Mouse (Mus musculus): ENCODE results near the gene Hormad1. TPM values are rescaled to one million over a fixed set of nuclear protein-coding genes. Genes with fewer than 3 reads are reported as not detected.
A peak's percentile ranks its signal among the peaks of the same experiment; 100 is the strongest.

Gene Hormad1
- not detected in 2 replicates for polyA plus RNA-seq (2015; fragmentation: Nextera tagmentation; extraction: Ambion mirVana)

DNA sequence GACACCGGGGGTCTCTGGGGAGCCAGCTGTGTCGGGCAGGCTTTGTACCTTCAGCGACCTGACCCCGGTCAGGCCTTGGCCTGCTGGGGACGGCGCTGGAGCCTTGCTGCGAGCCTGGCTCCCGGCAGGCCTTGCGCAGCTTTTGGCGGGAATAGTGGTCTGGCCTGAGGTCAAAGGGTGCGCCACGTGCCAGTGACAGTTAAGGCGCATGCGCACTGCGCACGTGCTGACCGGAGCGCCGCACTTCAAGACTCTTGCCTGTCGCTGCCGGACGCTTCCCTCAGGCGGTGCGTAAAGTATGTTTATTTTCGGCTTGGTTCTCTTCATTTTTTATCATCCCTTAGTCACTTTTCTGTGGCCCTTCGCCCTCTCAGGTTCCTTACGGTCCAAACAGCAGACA lies at the start of gene Hormad1:
Gene Hormad1, plus strand, starts transcription at position 241 of the 400 bp plus-strand sequence.
- H3K36me3 ChIP-seq: no peaks in the 10 kb centered on the region
- no peak within 1 kb of the TSS for H3K4me3 ChIP-seq (replicated peaks)
- no peaks in the 10 kb centered on the region for H3K4me1 ChIP-seq
- no peaks in the 10 kb centered on the region for H3K9me3 ChIP-seq (replicated peaks)
- no peak within 1 kb of the TSS for H3K27ac ChIP-seq
- no peaks in the 10 kb centered on the region for H3K27me3 ChIP-seq
- H3K4me2 ChIP-seq: no peak within 1 kb of the TSS
- H3K9ac ChIP-seq: no peak within 1 kb of the TSS
- no peak for ATAC-seq (replicated peaks; ENCODE audit: low FRiP score)
- WGBS: 90% methylated on average over 27 of the region's 27 CpGs

GRCm38 (mm10) chr3:95511611-95512180 lies 47.8 kb upstream of the Hormad1 start:
- 71% methylated on average over 9 of the region's 9 CpGs for WGBS
- no peak for ATAC-seq (replicated peaks; ENCODE audit: low FRiP score)
- H3K9me3 ChIP-seq (replicated peaks): no peaks in the 10 kb centered on the region

DNA sequence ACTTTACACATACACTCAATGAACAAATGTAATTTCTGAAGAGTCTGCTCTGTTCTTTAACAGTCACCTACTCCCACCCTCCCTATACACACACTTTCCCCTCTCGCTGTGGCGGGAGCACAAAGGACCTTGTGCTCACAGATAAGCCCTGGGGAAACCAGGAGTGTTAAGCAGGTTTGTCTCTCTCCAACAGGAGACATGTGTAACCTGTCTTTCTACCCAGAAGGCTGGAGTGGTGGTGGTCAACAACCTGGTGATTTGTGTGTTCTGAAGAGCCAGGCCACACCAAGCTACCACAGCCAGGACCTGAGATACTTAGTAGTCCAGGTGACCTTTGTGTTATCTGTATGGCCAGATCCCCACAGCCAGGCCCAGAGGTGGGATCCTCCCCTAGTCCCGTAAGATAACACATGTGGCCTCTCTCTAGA lies 42.8 kb upstream of the Hormad1 start:
- Histone ChIP-seq H3K36me3 (no peaks in the 10 kb centered on the region), H3K9me3 (replicated peaks) (no peaks in the 10 kb centered on the region), H3K4me3 (replicated peaks) (no peak overlapping the region), H3K4me1 (peaks cover 4% of the 10 kb centered on the region; the same call in 1 of the 2 replicates), H3K27ac (no peak overlapping the region), H3K4me2 (no peak overlapping the region), H3K27me3 (no peaks in the 10 kb centered on the region), H3K9ac (no peak overlapping the region)
- WGBS: 84% methylated on average over 3 of the region's 3 CpGs
- no peak; the same call in 1 of the 2 replicates for ATAC-seq (replicated peaks; ENCODE audit: low FRiP score)

More at GRCm38 (mm10) chr3:95511611-95512180, 47.8 kb upstream of the Hormad1 start:
- Histone ChIP-seq H3K9ac (no peak overlapping the region), H3K27ac (no peak overlapping the region), H3K27me3 (no peaks in the 10 kb centered on the region), H3K4me3 (replicated peaks) (no peak overlapping the region), H3K4me2 (no peak overlapping the region), H3K36me3 (no peaks in the 10 kb centered on the region; the same call in 1 of the 2 replicates), H3K4me1 (no peaks in the 10 kb centered on the region)

GRCm38 (mm10) chr3:95517493-95517898 lies 42.0 kb upstream of the Hormad1 start:
- Histone ChIP-seq H3K9me3 (replicated peaks) (no peaks in the 10 kb centered on the region), H3K27ac (no peak overlapping the region), H3K36me3 (no peaks in the 10 kb centered on the region), H3K4me2 (no peak overlapping the region), H3K4me1 (peaks cover 4% of the 10 kb centered on the region; the same call in 1 of the 2 replicates), H3K9ac (no peak overlapping the region), H3K27me3 (no peaks in the 10 kb centered on the region), H3K4me3 (replicated peaks) (no peak overlapping the region)
- no peak for ATAC-seq (replicated peaks; ENCODE audit: low FRiP score)
- 26% methylated on average over 10 of the region's 10 CpGs for WGBS

DNA sequence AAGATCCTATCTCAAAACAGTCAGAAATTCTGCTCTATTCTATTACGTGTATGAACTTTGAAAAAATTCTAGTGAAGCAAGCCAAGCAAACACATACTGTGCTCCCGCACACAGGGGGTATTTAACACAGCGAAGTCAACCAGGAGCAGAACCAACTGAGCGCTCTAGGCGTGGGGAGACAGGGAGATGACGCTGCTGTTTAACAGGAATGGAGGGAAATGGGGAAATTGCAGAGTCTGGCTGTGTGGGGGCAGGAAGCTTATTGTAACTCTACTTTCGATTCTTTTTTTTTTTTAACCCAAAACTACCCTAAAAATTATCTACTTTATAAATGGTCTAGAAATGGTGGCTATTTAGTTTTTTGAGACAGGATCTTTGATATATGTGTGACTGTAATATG lies 40.6 kb upstream of the Hormad1 start:
- H3K9me3 ChIP-seq (replicated peaks): no peaks in the 10 kb centered on the region
- no peak overlapping the region for H3K27ac ChIP-seq
- H3K4me3 ChIP-seq (replicated peaks): no peak overlapping the region
- no peak for ATAC-seq (replicated peaks; ENCODE audit: low FRiP score)
- H3K27me3 ChIP-seq: no peaks in the 10 kb centered on the region
- H3K4me1 ChIP-seq: peaks cover 8% of the 10 kb centered on the region; the same call in 1 of the 2 replicates
- no peak overlapping the region for H3K9ac ChIP-seq
- H3K4me2 ChIP-seq: no peak overlapping the region
- WGBS: 87% methylated on average over 7 of the region's 7 CpGs
- no peaks in the 10 kb centered on the region for H3K36me3 ChIP-seq

DNA sequence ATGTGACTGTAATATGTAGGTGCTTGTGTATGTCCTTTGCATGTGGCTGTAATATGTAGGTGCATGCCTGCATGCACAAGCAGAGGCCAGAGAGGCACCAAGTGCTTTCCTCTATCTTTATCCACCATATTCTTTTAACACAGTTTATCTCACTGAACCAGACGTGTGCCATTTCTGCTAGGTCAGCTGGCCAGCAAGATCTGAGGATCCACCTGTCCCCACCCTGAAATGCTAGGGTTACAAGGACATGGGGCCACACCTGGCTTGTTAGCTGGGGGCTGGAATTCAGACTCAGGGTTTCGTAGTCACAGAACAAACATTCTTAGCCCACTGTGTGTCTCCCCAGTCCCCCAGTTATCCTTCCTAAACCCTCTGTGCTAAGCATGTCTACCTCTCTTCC lies 40.2 kb upstream of the Hormad1 start:
- Histone ChIP-seq H3K27me3 (no peaks in the 10 kb centered on the region), H3K9ac (no peak overlapping the region), H3K36me3 (no peaks in the 10 kb centered on the region), H3K4me2 (no peak overlapping the region), H3K4me1 (peaks cover 8% of the 10 kb centered on the region; the same call in 1 of the 2 replicates), H3K27ac (no peak overlapping the region), H3K9me3 (replicated peaks) (no peaks in the 10 kb centered on the region), H3K4me3 (replicated peaks) (no peak overlapping the region)
- peak; percentile 70; the same call in 1 of the 2 replicates for ATAC-seq (replicated peaks; ENCODE audit: low FRiP score)
- WGBS: 82% methylated on average over 2 of the region's 2 CpGs

- H3K4me3 ChIP-seq (replicated peaks): no peak overlapping the region
- no peak overlapping the region for H3K27ac ChIP-seq
- peaks cover 8% of the 10 kb centered on the region; the same call in 1 of the 2 replicates for H3K4me1 ChIP-seq
- no peaks in the 10 kb centered on the region for H3K36me3 ChIP-seq
- no peak for ATAC-seq (replicated peaks; ENCODE audit: low FRiP score)
- WGBS: 77% methylated on average over 3 of the region's 3 CpGs
- H3K9ac ChIP-seq: no peak overlapping the region
- no peaks in the 10 kb centered on the region for H3K27me3 ChIP-seq
- H3K4me2 ChIP-seq: no peak overlapping the region
- no peaks in the 10 kb centered on the region for H3K9me3 ChIP-seq (replicated peaks)
These were observed 39.4 kb upstream of the Hormad1 start for GRCm38 (mm10) chr3:95520100-95520499.

DNA sequence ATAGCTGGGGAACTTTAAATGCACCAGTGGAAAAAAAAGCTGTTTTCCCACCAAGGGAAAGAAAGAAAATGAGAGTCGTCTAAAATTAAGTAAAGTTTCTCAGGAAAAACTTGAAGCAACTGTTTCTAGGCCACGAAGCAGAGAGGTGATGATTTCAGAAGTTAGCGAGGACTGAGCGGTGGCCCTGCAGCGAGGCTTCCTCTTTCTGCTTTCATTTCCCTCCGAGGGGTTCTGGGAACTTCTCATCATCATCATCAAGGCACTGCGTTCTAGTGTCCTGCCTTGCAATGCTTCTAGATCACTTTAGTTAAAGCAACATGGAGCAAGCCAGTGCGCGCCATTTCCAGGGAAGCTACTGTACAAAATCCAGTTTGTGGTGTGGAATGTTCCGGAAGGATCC lies 38.3 kb upstream of the Hormad1 start:
- no peaks in the 10 kb centered on the region for H3K9me3 ChIP-seq (replicated peaks)
- no peaks in the 10 kb centered on the region for H3K36me3 ChIP-seq
- H3K4me3 ChIP-seq (replicated peaks): no peak overlapping the region
- no peak overlapping the region for H3K27ac ChIP-seq
- H3K4me2 ChIP-seq: no peak overlapping the region
- no peak for ATAC-seq (replicated peaks; ENCODE audit: low FRiP score)
- WGBS: 86% methylated on average over 10 of the region's 10 CpGs
- H3K27me3 ChIP-seq: no peaks in the 10 kb centered on the region
- peaks cover 8% of the 10 kb centered on the region; the same call in 1 of the 2 replicates for H3K4me1 ChIP-seq
- H3K9ac ChIP-seq: no peak overlapping the region

GRCm38 (mm10) chr3:95523662-95524061 lies 35.8 kb upstream of the Hormad1 start:
- 0 out of 2 replicates have a peak, but pooled peaks cover 4% of the 10 kb centered on the region for H3K4me1 ChIP-seq
- H3K4me2 ChIP-seq: no peak overlapping the region
- ATAC-seq (replicated peaks; ENCODE audit: low FRiP score): no peak
- H3K4me3 ChIP-seq (replicated peaks): no peak overlapping the region
- no peaks in the 10 kb centered on the region for H3K27me3 ChIP-seq
- H3K9me3 ChIP-seq (replicated peaks): no peaks in the 10 kb centered on the region
- 0 out of 2 replicates have a peak overlapping the region, but pooled peaks have one; percentile 37 for H3K27ac ChIP-seq
- no peak overlapping the region for H3K9ac ChIP-seq
- 49% methylated on average over 3 of the region's 3 CpGs for WGBS
- H3K36me3 ChIP-seq: no peaks in the 10 kb centered on the region

GRCm38 (mm10) chr3:95524673-95525072 lies 34.8 kb upstream of the Hormad1 start:
- H3K4me2 ChIP-seq: no peak overlapping the region
- no peaks in the 10 kb centered on the region for H3K9me3 ChIP-seq (replicated peaks)
- WGBS: 48% methylated on average over 2 of the region's 2 CpGs
- H3K36me3 ChIP-seq: no peaks in the 10 kb centered on the region
- H3K9ac ChIP-seq: no peak overlapping the region
- 0 out of 2 replicates have a peak, but pooled peaks cover 4% of the 10 kb centered on the region for H3K4me1 ChIP-seq
- no peak for ATAC-seq (replicated peaks; ENCODE audit: low FRiP score)
- no peak overlapping the region for H3K4me3 ChIP-seq (replicated peaks)
- no peaks in the 10 kb centered on the region for H3K27me3 ChIP-seq
- H3K27ac ChIP-seq: no peak overlapping the region

GRCm38 (mm10) chr3:95526111-95526510 lies 33.4 kb upstream of the Hormad1 start:
- Histone ChIP-seq H3K9ac (no peak overlapping the region), H3K27ac (no peak overlapping the region), H3K4me2 (no peak overlapping the region), H3K4me3 (replicated peaks) (no peak overlapping the region), H3K36me3 (no peaks in the 10 kb centered on the region), H3K27me3 (no peaks in the 10 kb centered on the region), H3K9me3 (replicated peaks) (no peaks in the 10 kb centered on the region), H3K4me1 (0 out of 2 replicates have a peak, but pooled peaks cover 4% of the 10 kb centered on the region)
- ATAC-seq (replicated peaks; ENCODE audit: low FRiP score): no peak

- Histone ChIP-seq H3K4me3 (replicated peaks) (no peak within 1 kb of the TSS), H3K27me3 (no peaks in the 10 kb centered on the region), H3K36me3 (no peaks in the 10 kb centered on the region), H3K9ac (no peak within 1 kb of the TSS), H3K4me1 (0 out of 2 replicates have a peak, but pooled peaks cover 4% of the 10 kb centered on the region), H3K9me3 (replicated peaks) (no peaks in the 10 kb centered on the region), H3K27ac (no peak within 1 kb of the TSS), H3K4me2 (no peak within 1 kb of the TSS)
- 82% methylated on average over 8 of the region's 8 CpGs for WGBS
- ATAC-seq (replicated peaks; ENCODE audit: low FRiP score): no peak
These were observed 32.8 kb upstream of the Hormad1 start, which contains the start of gene Ctss for GRCm38 (mm10) chr3:95526622-95527211. TSS of gene Ctss (plus strand) at chr3:95526786.

Data from kidney, embryonic 15.5 days (tissue).